Mouse (Mus musculus) testis, adult 10 weeks (tissue): ENCODE data around the gene Tgfbi. TPM values are rescaled to one million over a fixed set of nuclear protein-coding genes. Genes with fewer than 3 reads are reported as not detected.

Source experiments
- polyA plus RNA-seq: library from polyadenylated mRNA; stranded (reverse); fragments of 350-450 nt; fragmentation: Illumina TruSeq; extraction: RNeasy Lipid Tissue Mini Kit (QIAGEN cat#74804); gene quantifications from one replicate; pipeline ENCODE4 v1.2.3, GENCODE M21; 2014; ENCODE audit warnings: low read depth, low replicate concordance

Gene Tgfbi
- polyA plus RNA-seq: 3.4 TPM

GRCm38 (mm10) chr13:56609103-56609856 is at the start of gene Tgfbi:
Tgfbi (plus strand) TSS chr13:56609523.

Other genes with a start within 250 kb of the Tgfbi start
- 1.1 TPM for gene Gm3045, start 182.9 kb upstream of the Tgfbi start, polyA plus RNA-seq
- 0.10 TPM for gene Slc25a48, start 171.2 kb upstream of the Tgfbi start, polyA plus RNA-seq
- not detected for gene Il9, start 127.3 kb upstream of the Tgfbi start, polyA plus RNA-seq
- 0.90 TPM for gene Fbxl21, start 87.1 kb upstream of the Tgfbi start, polyA plus RNA-seq
- not detected for gene Lect2, start 61.0 kb upstream of the Tgfbi start, polyA plus RNA-seq
- 16.3 TPM for gene Smad5, start 93.5 kb downstream of the Tgfbi start, polyA plus RNA-seq
- gene Gm45623, start 144.3 kb downstream of the Tgfbi start, polyA plus RNA-seq: not detected